Mouse (Mus musculus) heart, embryonic 13.5 days (tissue): Measurements from ENCODE around the gene Lama2. TPM values are rescaled to one million over a fixed set of nuclear protein-coding genes. Genes with fewer than 3 reads are reported as not detected.
A peak's percentile ranks its signal among the peaks of the same experiment; 100 is the strongest.

Experiments
- ATAC-seq: fragments of 200-750 bp; cut with Nextera tagmentation; 2 replicates; pipeline ENCODE4 v1.8.0; 2017; ENCODE audit warnings: moderate TSS enrichment; ENCODE audit not compliant: insufficient number of reproducible peaks, low FRiP score, low TSS enrichment; ENCODE audit errors: extremely low read depth
- H3K27ac ChIP-seq: fragments of 300-500 bp; sonication (generic); replicated peaks from 2 replicates; pipeline ENCODE4 v1.5.1; 2015; ENCODE audit warnings: moderate library complexity, mild to moderate bottlenecking, inconsistent platforms
- H3K27me3 ChIP-seq: fragments of 300-500 bp; sonication (generic); replicated peaks from 2 replicates; pipeline ENCODE4 v1.6.1; 2015; ENCODE audit warnings: mild to moderate bottlenecking, inconsistent platforms
- H3K36me3 ChIP-seq: fragments of 300-500 bp; sonication (generic); 2 replicates; pipeline ENCODE4 v1.6.1; 2015; ENCODE audit warnings: mild to moderate bottlenecking, inconsistent platforms
- H3K4me1 ChIP-seq: fragments of 300-500 bp; sonication (generic); 2 replicates; pipeline ENCODE4 v1.6.1; 2015; ENCODE audit warnings: inconsistent platforms
- H3K4me2 ChIP-seq: fragments of 300-500 bp; sonication (generic); 2 replicates; pipeline ENCODE4 v1.6.1; 2015; ENCODE audit warnings: inconsistent platforms, mild to moderate bottlenecking, moderate library complexity
- H3K4me3 ChIP-seq: fragments of 300-500 bp; sonication (generic); 2 replicates; pipeline ENCODE4 v1.5.1; 2015; ENCODE audit warnings: moderate library complexity, mild to moderate bottlenecking, inconsistent platforms
- H3K9ac ChIP-seq: fragments of 300-500 bp; sonication (generic); 2 replicates; pipeline ENCODE4 v1.6.1; 2015; ENCODE audit warnings: inconsistent platforms, mild to moderate bottlenecking, moderate library complexity
- H3K9me3 ChIP-seq: fragments of 300-500 bp; sonication (generic); 2 replicates; pipeline ENCODE4 v1.6.1; 2016; ENCODE audit warnings: inconsistent platforms
- WGBS: fragments of 180-500 bp; shearing (Covaris S2); methylation state at CpG from one replicate; pipeline ENCODE4 v1.1.7; 2015; ENCODE audit warnings: mixed read lengths; 5-methylcytosine and 5-hydroxymethylcytosine counted together
- polyA plus RNA-seq: library from polyadenylated mRNA; unstranded; fragments of >200 nt; fragmentation: Nextera tagmentation; extraction: Ambion mirVana; gene quantifications from 2 replicates; pipeline ENCODE4 v1.2.1, GENCODE M21; 2015

Lama2 gene
- polyA plus RNA-seq, 1 experiment from 2014 or later: 13.8 TPM

DNA sequence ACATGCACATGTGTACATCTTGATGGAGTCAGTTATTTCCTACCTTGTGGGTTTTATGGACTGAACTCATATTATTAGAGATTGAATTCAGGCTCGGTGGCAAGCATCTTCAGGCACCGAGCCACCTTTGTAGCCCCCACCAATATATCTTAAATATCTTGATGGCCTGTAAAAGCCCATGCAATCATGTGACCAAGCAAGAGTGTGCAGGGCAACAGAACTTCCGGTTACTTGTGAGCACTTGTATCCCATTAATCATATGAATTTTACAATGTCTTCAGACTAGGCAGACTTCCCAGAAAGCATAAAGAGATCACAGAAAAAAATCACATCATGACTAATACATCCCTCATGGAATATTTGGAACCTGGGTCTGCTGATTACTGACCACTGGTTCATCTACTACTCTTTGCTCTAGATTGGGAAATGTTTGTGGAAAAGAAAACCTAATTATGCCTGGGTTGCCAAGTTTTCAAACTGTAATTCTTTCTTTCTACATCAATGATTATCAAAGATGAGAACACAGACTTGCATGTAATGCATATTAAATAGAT, 517.7 kb downstream of the Lama2 start:
- H3K9ac ChIP-seq: no peak overlapping the region
- no peaks in the 10 kb centered on the region for H3K4me1 ChIP-seq
- no peaks in the 10 kb centered on the region for H3K36me3 ChIP-seq
- H3K9me3 ChIP-seq: no peaks in the 10 kb centered on the region
- no peak overlapping the region for H3K4me2 ChIP-seq
- no peak overlapping the region for H3K27ac ChIP-seq
- WGBS: 76% methylated on average over 3 of the region's 3 CpGs
- no peak overlapping the region for H3K4me3 ChIP-seq
- no peaks in the 10 kb centered on the region for H3K27me3 ChIP-seq
- no peak for ATAC-seq

DNA sequence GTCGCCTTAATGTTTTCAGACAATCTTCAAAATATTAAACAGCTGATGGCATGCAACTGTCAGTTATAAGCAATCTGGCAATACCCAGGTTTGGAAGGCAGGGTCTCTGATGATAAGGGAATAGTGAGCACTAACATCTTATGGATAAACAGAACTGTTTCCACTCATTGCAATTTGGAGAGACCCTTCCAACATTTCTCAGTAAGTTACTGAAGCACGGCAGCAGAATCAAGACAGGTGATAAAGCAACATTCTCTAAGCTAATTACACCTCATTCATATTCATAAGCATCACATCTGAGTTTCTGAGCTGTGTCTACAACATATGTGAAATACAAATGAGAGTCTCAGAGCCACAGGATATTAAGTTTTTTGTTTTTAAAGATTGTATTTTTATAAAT, 542.4 kb downstream of the Lama2 start:
- Histone ChIP-seq H3K9me3 (no peaks in the 10 kb centered on the region), H3K9ac (no peak overlapping the region), H3K36me3 (no peaks in the 10 kb centered on the region), H3K4me1 (no peaks in the 10 kb centered on the region), H3K27me3 (no peaks in the 10 kb centered on the region), H3K4me2 (no peak overlapping the region), H3K4me3 (no peak overlapping the region), H3K27ac (no peak overlapping the region)
- WGBS: 85% methylated on average over 2 of the region's 2 CpGs
- no peak for ATAC-seq

DNA sequence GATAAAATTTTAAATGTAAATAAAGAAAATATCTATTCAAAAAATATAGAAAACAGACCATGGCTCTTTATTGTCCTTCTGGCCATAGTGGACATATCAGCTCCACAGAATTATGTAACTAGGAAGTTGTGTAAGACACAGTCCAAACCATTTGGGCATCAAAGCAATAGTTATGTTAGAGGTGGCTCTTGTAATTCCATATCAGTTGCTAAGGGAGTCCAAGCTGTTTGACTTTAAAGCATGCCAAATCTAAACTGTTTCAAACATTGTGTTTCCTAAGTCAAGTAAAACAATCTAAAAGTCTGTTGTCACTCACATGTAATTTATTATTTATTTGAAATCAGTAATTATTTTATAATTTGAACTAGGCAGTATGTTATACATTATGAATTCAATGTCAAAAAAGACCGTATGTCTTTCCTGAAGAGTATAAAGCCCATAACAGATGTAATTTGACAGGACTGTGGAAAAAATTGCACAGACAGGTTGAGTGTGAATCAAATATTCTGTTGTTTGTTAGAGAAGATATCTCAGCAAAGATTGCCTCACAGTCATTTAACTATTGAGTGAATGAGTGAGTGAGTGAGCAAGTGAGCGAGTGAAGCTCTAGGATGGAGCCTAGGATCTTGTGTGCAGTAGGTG, 550.6 kb downstream of the Lama2 start:
- 74% methylated on average over 2 of the region's 2 CpGs for WGBS
- Histone ChIP-seq H3K4me3 (no peak overlapping the region), H3K9ac (no peak overlapping the region), H3K27ac (no peak overlapping the region), H3K27me3 (no peaks in the 10 kb centered on the region), H3K36me3 (no peaks in the 10 kb centered on the region), H3K9me3 (no peaks in the 10 kb centered on the region), H3K4me2 (no peak overlapping the region), H3K4me1 (peaks cover 4% of the 10 kb centered on the region; the same call in 1 of the 2 replicates)
- ATAC-seq: no peak

DNA sequence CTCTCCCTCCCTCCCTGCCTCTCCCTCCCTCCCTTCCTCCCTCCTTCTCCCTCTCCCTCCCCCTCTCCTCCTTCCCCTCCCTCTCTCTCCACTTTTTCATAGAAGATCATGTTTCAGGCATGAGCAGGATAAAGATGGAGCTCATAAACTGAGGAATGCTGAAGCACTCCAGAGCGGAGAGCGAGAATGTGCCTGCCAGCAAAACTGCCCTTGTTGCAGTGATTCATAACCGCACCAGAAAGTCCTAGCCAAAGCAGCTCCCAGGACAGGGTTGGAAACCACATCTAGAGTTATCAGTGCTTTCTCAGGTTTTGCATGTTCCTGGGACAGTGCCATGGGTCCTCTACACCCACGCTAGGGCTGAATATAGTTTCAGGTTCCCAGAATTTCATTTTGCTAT, 555.9 kb downstream of the Lama2 start:
- H3K4me2 ChIP-seq: 0 out of 2 replicates have a peak overlapping the region, but pooled peaks have one; percentile 16
- WGBS: 39% methylated on average over 4 of the region's 4 CpGs
- H3K9ac ChIP-seq: no peak overlapping the region
- no peaks in the 10 kb centered on the region for H3K36me3 ChIP-seq
- H3K27ac ChIP-seq: peak overlapping the region; percentile 24; the same call in 1 of the 2 replicates
- no peak for ATAC-seq
- H3K9me3 ChIP-seq: no peaks in the 10 kb centered on the region
- H3K27me3 ChIP-seq: no peaks in the 10 kb centered on the region
- peaks cover 7% of the 10 kb centered on the region; the same call in 1 of the 2 replicates for H3K4me1 ChIP-seq
- no peak overlapping the region for H3K4me3 ChIP-seq

DNA sequence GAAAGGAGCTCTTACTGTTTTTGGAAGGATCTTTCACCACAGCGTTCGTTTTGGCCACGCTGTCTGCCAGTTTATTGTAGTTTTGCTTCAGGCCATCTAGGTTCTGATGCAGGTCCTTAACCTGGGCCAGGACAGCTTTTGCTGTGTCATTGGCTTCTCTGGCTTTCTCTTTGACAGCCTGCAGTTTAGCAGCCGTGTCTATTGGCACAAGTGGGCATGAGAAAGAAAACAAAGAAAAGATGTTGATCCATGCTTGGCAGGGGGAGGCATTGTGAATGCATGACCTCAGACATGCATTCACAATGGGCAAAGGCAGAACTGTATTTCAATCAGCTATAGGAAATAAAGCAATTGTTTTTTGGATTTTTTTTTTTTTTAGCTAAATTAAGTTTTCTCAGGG, 565.1 kb downstream of the Lama2 start:
- ATAC-seq: no peak
- Histone ChIP-seq H3K4me2 (no peak overlapping the region), H3K27me3 (no peaks in the 10 kb centered on the region), H3K36me3 (no peaks in the 10 kb centered on the region), H3K9me3 (no peaks in the 10 kb centered on the region), H3K4me1 (no peaks in the 10 kb centered on the region), H3K27ac (no peak overlapping the region), H3K9ac (no peak overlapping the region), H3K4me3 (no peak overlapping the region)
- 75% methylated on average over 4 of the region's 4 CpGs for WGBS

DNA sequence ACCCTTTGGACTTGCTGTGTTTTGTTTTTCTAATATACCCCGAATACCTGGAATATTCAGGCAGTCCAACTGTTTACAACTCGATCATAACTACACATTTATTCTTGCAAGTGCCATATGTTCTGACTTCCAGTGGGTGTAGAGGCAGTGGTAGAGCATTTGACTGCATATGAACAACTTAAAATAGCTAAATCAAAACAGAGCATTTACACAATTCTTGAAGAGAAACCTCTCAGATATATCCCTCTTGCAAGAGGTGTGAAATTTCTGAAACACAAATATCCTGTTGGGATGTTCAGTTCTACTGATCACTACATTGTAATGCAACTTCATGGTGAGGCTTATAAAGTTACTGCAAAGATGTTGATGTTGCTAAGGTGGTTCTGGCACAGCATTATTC, 572.4 kb downstream of the Lama2 start:
- H3K9me3 ChIP-seq: no peaks in the 10 kb centered on the region
- no peak overlapping the region for H3K4me3 ChIP-seq
- no peak overlapping the region for H3K27ac ChIP-seq
- peaks cover 1% of the 10 kb centered on the region; the same call in 1 of the 2 replicates for H3K4me1 ChIP-seq
- no peaks in the 10 kb centered on the region for H3K27me3 ChIP-seq
- no peak for ATAC-seq
- 62% methylated on average over 2 of the region's 2 CpGs for WGBS
- no peak overlapping the region for H3K9ac ChIP-seq
- no peak overlapping the region for H3K4me2 ChIP-seq
- H3K36me3 ChIP-seq: no peaks in the 10 kb centered on the region

DNA sequence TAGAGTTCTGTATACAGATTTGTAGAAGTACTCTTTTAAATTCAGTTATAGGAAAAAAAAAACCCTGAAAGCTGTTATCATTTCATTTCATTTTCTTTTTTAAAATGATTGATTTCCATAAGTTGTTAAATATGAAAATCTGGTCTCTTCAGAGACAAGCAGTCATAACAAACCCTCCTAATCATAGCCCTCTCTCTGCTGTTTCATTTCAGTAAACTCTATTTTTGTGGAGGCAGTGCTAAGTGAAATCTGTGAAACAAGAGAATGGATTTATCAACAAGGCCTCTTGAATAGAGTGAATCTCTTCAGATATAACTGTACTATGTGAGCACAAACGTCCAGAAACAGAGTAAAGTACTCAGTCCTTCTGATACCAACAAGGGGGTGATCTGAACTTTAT, 577.7 kb downstream of the Lama2 start:
- Histone ChIP-seq H3K4me2 (no peak overlapping the region), H3K4me3 (no peak overlapping the region), H3K4me1 (peaks cover 5% of the 10 kb centered on the region; the same call in 1 of the 2 replicates), H3K9me3 (no peaks in the 10 kb centered on the region), H3K9ac (no peak overlapping the region), H3K27me3 (no peaks in the 10 kb centered on the region), H3K36me3 (no peaks in the 10 kb centered on the region), H3K27ac (no peak overlapping the region)
- no peak for ATAC-seq
- WGBS: 7% methylated on average over 1 of the region's 1 CpGs

DNA sequence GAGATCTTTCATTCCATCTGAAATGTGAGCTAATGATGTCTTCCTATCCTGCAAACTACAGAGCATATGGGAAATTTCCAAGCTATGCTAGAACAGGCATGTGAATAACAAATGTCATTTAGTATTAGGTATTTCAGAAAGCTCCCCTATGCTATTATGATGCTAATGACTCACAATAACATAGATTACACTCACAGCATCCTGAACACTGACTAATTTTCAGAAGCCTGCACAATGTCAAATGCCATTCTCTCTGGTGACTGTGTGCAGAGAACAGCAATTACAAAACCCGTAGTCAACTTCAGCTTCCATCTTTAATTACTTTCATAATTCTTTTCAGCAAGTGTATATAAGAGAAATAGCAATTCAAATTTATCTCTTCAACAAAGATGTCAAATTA, 596.9 kb downstream of the Lama2 start:
- no peak overlapping the region for H3K27ac ChIP-seq
- H3K27me3 ChIP-seq: no peaks in the 10 kb centered on the region
- no peaks in the 10 kb centered on the region for H3K9me3 ChIP-seq
- H3K9ac ChIP-seq: no peak overlapping the region
- H3K36me3 ChIP-seq: no peaks in the 10 kb centered on the region
- H3K4me3 ChIP-seq: no peak overlapping the region
- H3K4me2 ChIP-seq: no peak overlapping the region
- WGBS: 66% methylated on average over 1 of the region's 1 CpGs
- no peak for ATAC-seq
- no peaks in the 10 kb centered on the region for H3K4me1 ChIP-seq

DNA sequence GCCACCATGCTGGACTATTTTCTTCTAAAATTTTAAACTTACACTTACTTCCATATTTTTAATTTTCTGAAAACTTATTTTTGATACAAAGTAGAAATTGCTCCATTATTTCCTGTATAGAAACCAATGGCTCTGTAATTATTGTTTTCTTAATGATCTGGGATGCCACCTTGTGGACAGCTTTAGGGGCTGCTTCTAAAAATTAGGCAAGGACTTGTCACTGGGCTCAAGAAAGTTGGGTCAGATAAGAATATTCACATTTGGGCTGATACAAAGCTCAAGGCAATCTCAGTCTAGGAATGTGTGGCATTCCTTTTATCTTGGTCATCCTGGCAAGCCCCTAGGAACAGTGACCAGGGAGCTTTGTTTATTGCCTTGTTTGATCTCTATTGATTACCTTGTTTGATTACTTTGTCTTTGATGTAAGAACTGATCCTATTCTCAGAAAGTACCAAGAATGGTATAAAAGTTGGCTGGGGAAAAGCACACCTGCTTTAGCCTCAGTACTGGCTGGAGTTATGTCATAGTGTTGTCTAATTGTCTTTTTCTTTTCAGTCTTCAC, 606.7 kb downstream of the Lama2 start:
- no peak overlapping the region for H3K9ac ChIP-seq
- H3K36me3 ChIP-seq: no peaks in the 10 kb centered on the region
- no peak overlapping the region for H3K27ac ChIP-seq
- no peak for ATAC-seq
- H3K4me3 ChIP-seq: no peak overlapping the region
- H3K4me2 ChIP-seq: no peak overlapping the region
- no peaks in the 10 kb centered on the region for H3K27me3 ChIP-seq
- no peaks in the 10 kb centered on the region for H3K9me3 ChIP-seq
- no peaks in the 10 kb centered on the region for H3K4me1 ChIP-seq

DNA sequence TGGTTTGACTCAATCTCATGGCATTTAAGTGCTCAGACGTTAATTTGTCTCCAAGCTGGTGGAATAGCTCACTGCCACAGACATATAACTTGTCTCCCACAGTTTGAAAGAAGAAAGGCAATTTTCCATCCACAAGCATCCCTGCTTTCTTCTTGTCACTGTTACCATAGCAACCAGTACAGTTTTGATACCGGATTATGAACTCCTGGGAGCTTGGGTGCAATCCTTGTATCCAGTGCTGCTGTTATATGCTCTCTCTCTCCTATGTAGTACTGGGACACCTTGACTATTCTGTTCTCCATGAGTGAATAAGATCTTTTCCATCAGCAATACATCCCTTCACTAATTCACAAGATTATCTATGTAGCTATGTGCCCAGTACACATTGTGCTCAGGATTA, 612.2 kb downstream of the Lama2 start:
- 75% methylated on average over 2 of the region's 2 CpGs for WGBS
- no peaks in the 10 kb centered on the region for H3K4me1 ChIP-seq

DNA sequence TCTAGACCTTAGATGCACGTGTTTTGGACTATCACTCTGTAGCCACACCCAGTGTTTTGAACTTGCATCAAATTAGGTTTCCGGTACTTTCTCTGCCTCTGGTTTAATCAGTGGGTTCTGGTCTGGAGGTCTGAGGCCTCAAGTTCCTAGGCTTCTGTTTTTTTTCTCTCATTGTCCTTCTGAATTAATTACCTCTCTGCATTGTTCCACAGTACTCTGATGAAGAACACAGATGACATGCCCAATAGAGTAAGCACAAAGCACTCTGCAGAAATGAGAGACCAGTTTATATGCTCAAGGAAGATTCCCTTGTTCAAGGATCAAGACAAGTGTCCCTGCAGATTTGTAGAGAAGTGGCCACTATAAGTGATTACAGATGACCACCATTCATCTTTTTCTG, 613.8 kb downstream of the Lama2 start:
- H3K36me3 ChIP-seq: no peaks in the 10 kb centered on the region
- H3K27ac ChIP-seq: no peak overlapping the region
- WGBS: 60% methylated on average over 2 of the region's 2 CpGs
- no peaks in the 10 kb centered on the region for H3K9me3 ChIP-seq
- no peak overlapping the region for H3K4me3 ChIP-seq
- H3K27me3 ChIP-seq: no peaks in the 10 kb centered on the region
- no peak overlapping the region for H3K9ac ChIP-seq
- no peak overlapping the region for H3K4me2 ChIP-seq
- no peak for ATAC-seq
- H3K4me1 ChIP-seq: no peaks in the 10 kb centered on the region

More for the DNA sequence above, 612.2 kb downstream of the Lama2 start:
- H3K4me2 ChIP-seq: no peak overlapping the region
- no peak overlapping the region for H3K9ac ChIP-seq
- no peak overlapping the region for H3K4me3 ChIP-seq
- no peak overlapping the region for H3K27ac ChIP-seq
- H3K9me3 ChIP-seq: no peaks in the 10 kb centered on the region
- H3K36me3 ChIP-seq: no peaks in the 10 kb centered on the region
- ATAC-seq: no peak
- H3K27me3 ChIP-seq: no peaks in the 10 kb centered on the region
